Mouse (Mus musculus) kidney, embryonic 16.5 days (tissue): ENCODE results near the gene Serpine1. TPM values are rescaled to one million over a fixed set of nuclear protein-coding genes. Genes with fewer than 3 reads are reported as not detected.

Experiments used
- ATAC-seq: fragments of 200-750 bp; cut with Nextera tagmentation; 2 replicates; pipeline ENCODE4 v1.8.0; 2017; ENCODE audit warnings: moderate TSS enrichment; ENCODE audit not compliant: low FRiP score, low TSS enrichment
- H3K27ac ChIP-seq: fragments of 300-500 bp; sonication (generic); 2 replicates; pipeline ENCODE4 v1.5.1; 2014; ENCODE audit warnings: low read length
- H3K27me3 ChIP-seq: fragments of 300-500 bp; sonication (generic); 2 replicates; pipeline ENCODE4 v1.6.1; 2014; ENCODE audit warnings: low read length, control low read depth, mixed read lengths; ENCODE audit not compliant: insufficient read depth
- H3K36me3 ChIP-seq: fragments of 300-500 bp; sonication (generic); 2 replicates; pipeline ENCODE4 v1.6.1; 2014; ENCODE audit warnings: low read length, control low read depth, mixed read lengths; ENCODE audit not compliant: insufficient read depth
- H3K4me1 ChIP-seq: fragments of 300-500 bp; sonication (generic); 2 replicates; pipeline ENCODE4 v1.6.1; 2014; ENCODE audit warnings: low read length, control low read depth, mixed read lengths; ENCODE audit not compliant: insufficient read depth
- H3K4me2 ChIP-seq: fragments of 300-500 bp; sonication (generic); replicated peaks from 2 replicates; pipeline ENCODE4 v1.6.1; 2014; ENCODE audit warnings: low read depth, low read length
- H3K4me3 ChIP-seq: fragments of 300-500 bp; sonication (generic); 2 replicates; pipeline ENCODE4 v1.5.1; 2014; ENCODE audit warnings: mild to moderate bottlenecking, low read length
- H3K9ac ChIP-seq: fragments of 300-500 bp; sonication (generic); replicated peaks from 2 replicates; pipeline ENCODE4 v1.6.1; 2014; ENCODE audit warnings: low read length
- H3K9me3 ChIP-seq: fragments of 300-500 bp; sonication (generic); 2 replicates; pipeline ENCODE4 v1.6.1; 2016; ENCODE audit warnings: low read length, control low read depth
- WGBS: fragments of 180-500 bp; shearing (Covaris S2); extraction: QIAGEN DNeasy Blood & Tissue Kit; methylation state at CpG from one replicate; pipeline ENCODE4 v1.1.7; 2014; 5-methylcytosine and 5-hydroxymethylcytosine counted together
- polyA plus RNA-seq: library from polyadenylated mRNA; unstranded; fragments of >200 nt; fragmentation: Nextera tagmentation; extraction: Ambion mirVana; gene quantifications from 2 replicates; pipeline ENCODE4 v1.2.1, GENCODE M21; 2015

The Serpine1 gene
- polyA plus RNA-seq, 1 experiment from 2014 or later: 0.29 TPM

GRCm38 (mm10) chr5:137083051-137083450, 11.0 kb upstream of the Serpine1 start:
- H3K9me3 ChIP-seq: no peaks in the 10 kb centered on the region
- no peaks in the 10 kb centered on the region for H3K27me3 ChIP-seq
- peaks cover 10% of the 10 kb centered on the region for H3K4me1 ChIP-seq
- ATAC-seq: no peak
- no peak overlapping the region for H3K4me2 ChIP-seq
- WGBS: 87% methylated on average over 4 of the region's 4 CpGs
- H3K9ac ChIP-seq: no peak overlapping the region
- no peak overlapping the region for H3K27ac ChIP-seq
- H3K4me3 ChIP-seq: no peak overlapping the region
- no peaks in the 10 kb centered on the region for H3K36me3 ChIP-seq

DNA sequence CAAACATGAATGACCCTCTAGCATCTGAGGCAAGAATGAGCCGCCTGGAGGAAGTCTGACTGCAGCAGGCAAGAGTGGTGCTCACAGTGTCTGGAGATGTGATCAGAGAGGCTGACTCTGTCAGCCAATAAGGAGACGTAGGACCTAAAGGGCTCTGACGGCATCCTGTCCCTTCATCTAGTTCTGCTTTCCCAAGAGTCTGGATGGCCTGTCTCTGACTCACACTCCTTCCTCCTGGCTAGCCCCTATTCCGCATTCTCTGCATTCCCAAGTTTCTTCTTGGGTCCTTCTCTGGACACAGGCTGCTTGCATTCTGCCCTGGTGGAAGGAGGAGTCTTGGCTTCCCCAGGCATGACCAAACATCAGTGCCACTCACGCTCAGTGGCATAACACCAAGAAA, 7.8 kb upstream of the Serpine1 start:
- Histone ChIP-seq H3K9ac (no peak overlapping the region), H3K27me3 (no peaks in the 10 kb centered on the region), H3K4me1 (peaks cover 19% of the 10 kb centered on the region), H3K36me3 (no peaks in the 10 kb centered on the region), H3K27ac (peak overlapping the region; percentile 40), H3K9me3 (no peaks in the 10 kb centered on the region), H3K4me2 (no peak overlapping the region), H3K4me3 (no peak overlapping the region)
- peak; percentile 43 for ATAC-seq
- WGBS: 37% methylated on average over 5 of the region's 5 CpGs

DNA sequence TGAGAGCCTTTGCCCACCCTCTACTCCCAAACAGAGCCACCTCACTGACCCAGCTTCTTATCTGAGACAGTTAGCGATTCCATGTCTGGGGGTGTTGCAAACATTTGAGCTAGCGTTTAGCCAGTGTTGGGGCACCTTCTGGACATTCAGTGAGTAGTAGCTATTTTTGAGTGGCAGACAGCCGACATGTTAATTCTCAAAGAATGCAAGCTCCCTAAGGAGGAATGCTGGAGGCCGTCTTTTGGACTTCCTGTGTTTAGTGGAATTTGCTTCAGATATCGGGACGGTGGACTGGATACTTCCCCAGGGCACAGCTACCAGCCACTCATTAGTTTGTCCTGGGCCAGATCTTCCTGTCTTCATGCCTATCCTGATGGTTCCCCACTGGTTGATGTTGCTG, 6.5 kb upstream of the Serpine1 start:
- Histone ChIP-seq H3K4me1 (peaks cover 26% of the 10 kb centered on the region), H3K27ac (no peak overlapping the region; the same call in 1 of the 2 replicates), H3K4me3 (no peak overlapping the region), H3K27me3 (no peaks in the 10 kb centered on the region), H3K9me3 (no peaks in the 10 kb centered on the region), H3K36me3 (no peaks in the 10 kb centered on the region), H3K4me2 (no peak overlapping the region), H3K9ac (no peak overlapping the region)
- WGBS: 41% methylated on average over 6 of the region's 6 CpGs
- ATAC-seq: no peak

- H3K27ac ChIP-seq: no peak overlapping the region
- ATAC-seq: no peak
Measured at GRCm38 (mm10) chr5:137078041-137078440, 6.0 kb upstream of the Serpine1 start.

GRCm38 (mm10) chr5:137077187-137077586, 5.1 kb upstream of the Serpine1 start:
- H3K9ac ChIP-seq: no peak overlapping the region
- ATAC-seq: no peak
- no peak overlapping the region for H3K27ac ChIP-seq
- no peak overlapping the region for H3K4me2 ChIP-seq
- 83% methylated on average over 7 of the region's 7 CpGs for WGBS
- no peaks in the 10 kb centered on the region for H3K36me3 ChIP-seq
- no peak overlapping the region for H3K4me3 ChIP-seq
- no peaks in the 10 kb centered on the region for H3K9me3 ChIP-seq
- H3K4me1 ChIP-seq: peaks cover 35% of the 10 kb centered on the region
- H3K27me3 ChIP-seq: no peaks in the 10 kb centered on the region

More at GRCm38 (mm10) chr5:137078041-137078440, 6.0 kb upstream of the Serpine1 start:
- H3K36me3 ChIP-seq: no peaks in the 10 kb centered on the region
- no peaks in the 10 kb centered on the region for H3K27me3 ChIP-seq
- H3K9ac ChIP-seq: no peak overlapping the region
- H3K9me3 ChIP-seq: no peaks in the 10 kb centered on the region
- no peak overlapping the region for H3K4me2 ChIP-seq
- H3K4me1 ChIP-seq: peaks cover 26% of the 10 kb centered on the region
- no peak overlapping the region for H3K4me3 ChIP-seq
- 65% methylated on average over 14 of the region's 14 CpGs for WGBS

- Histone ChIP-seq H3K4me1 (peaks cover 40% of the 10 kb centered on the region), H3K4me3 (no peak overlapping the region)
Measured at GRCm38 (mm10) chr5:137076191-137076930, 4.3 kb upstream of the Serpine1 start.

DNA sequence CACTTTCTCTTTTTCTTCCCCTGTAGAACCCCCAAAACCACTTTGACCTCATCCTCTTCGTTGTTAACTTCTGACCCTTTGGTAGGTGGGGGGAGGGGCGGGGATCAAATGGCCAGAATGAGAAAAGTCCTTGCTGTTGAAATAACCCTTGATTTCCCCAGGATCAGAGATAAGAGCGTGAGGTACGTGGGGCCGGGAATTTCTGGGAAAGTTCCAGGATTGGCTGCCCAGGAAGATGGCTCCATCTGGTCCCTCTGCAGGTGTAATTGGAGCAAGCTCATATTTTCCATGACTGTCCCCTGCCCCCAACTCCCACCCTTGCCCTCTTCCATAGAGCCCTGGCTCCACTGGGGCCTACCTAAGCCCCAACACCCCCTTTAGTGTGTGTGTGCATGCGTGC, 3.7 kb upstream of the Serpine1 start:
- no peak for ATAC-seq
- H3K4me3 ChIP-seq: no peak overlapping the region
- no peak overlapping the region for H3K9ac ChIP-seq
- peak overlapping the region; percentile 73 for H3K27ac ChIP-seq
- H3K4me1 ChIP-seq: peaks cover 40% of the 10 kb centered on the region
- H3K36me3 ChIP-seq: no peaks in the 10 kb centered on the region
- H3K9me3 ChIP-seq: no peaks in the 10 kb centered on the region
- WGBS: 67% methylated on average over 6 of the region's 6 CpGs
- H3K27me3 ChIP-seq: no peaks in the 10 kb centered on the region
- H3K4me2 ChIP-seq: no peak overlapping the region

More at GRCm38 (mm10) chr5:137076191-137076930, 4.3 kb upstream of the Serpine1 start:
- Histone ChIP-seq H3K27ac (peak overlapping the region; percentile 73), H3K4me2 (no peak overlapping the region), H3K27me3 (no peaks in the 10 kb centered on the region), H3K36me3 (no peaks in the 10 kb centered on the region), H3K9me3 (no peaks in the 10 kb centered on the region), H3K9ac (no peak overlapping the region)
- 36% methylated on average over 12 of the region's 12 CpGs for WGBS
- ATAC-seq: 0 out of 2 replicates have a peak, but pooled peaks have one; percentile 21

DNA sequence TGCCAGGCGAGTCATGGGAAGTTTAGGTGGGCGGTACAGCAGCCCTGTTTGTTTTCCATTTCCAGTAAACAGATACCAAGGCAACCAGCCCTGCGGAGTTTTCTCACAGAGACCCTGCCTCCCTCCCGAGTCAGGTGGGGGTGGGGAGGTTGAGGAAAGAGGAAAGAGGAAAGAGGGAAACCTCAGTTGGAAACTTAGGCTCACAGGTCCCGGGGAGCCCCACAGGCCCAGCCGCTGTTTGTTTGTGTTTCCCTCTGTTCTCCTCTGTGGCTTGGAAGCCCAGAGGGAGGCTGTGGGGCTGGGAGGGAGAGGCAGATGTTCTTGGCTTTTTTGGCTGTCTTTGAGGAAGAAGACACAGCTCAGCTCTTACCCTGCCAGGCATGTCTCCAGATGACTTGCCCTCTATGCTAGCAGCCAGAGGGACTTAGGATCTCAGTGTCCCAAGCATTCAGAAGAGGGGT, 2.2 kb upstream of the Serpine1 start:
- no peaks in the 10 kb centered on the region for H3K36me3 ChIP-seq
- no peaks in the 10 kb centered on the region for H3K9me3 ChIP-seq
- no peak for ATAC-seq
- 38% methylated on average over 6 of the region's 6 CpGs for WGBS
- H3K4me1 ChIP-seq: peaks cover 40% of the 10 kb centered on the region
- H3K4me2 ChIP-seq: no peak overlapping the region
- H3K27ac ChIP-seq: no peak overlapping the region
- no peak overlapping the region for H3K4me3 ChIP-seq
- H3K27me3 ChIP-seq: no peaks in the 10 kb centered on the region
- H3K9ac ChIP-seq: no peak overlapping the region

- Histone ChIP-seq H3K4me3 (no peak overlapping the region), H3K27ac (no peak overlapping the region; the same call in 1 of the 2 replicates), H3K9me3 (no peaks in the 10 kb centered on the region), H3K27me3 (no peaks in the 10 kb centered on the region), H3K9ac (no peak overlapping the region), H3K4me1 (peaks cover 32% of the 10 kb centered on the region), H3K4me2 (no peak overlapping the region), H3K36me3 (no peaks in the 10 kb centered on the region)
- 94% methylated on average over 8 of the region's 8 CpGs for WGBS
- no peak for ATAC-seq
Measured at GRCm38 (mm10) chr5:137073141-137073540, 1.1 kb upstream of the Serpine1 start.

GRCm38 (mm10) chr5:137070881-137071605, 1.0 kb downstream of the Serpine1 start:
- 88% methylated on average over 19 of the region's 19 CpGs for WGBS
- H3K27ac ChIP-seq: no peak overlapping the region
- H3K36me3 ChIP-seq: no peaks in the 10 kb centered on the region
- H3K9ac ChIP-seq: no peak overlapping the region
- H3K4me2 ChIP-seq: no peak overlapping the region
- no peak overlapping the region for H3K4me3 ChIP-seq
- no peaks in the 10 kb centered on the region for H3K9me3 ChIP-seq
- H3K4me1 ChIP-seq: peaks cover 27% of the 10 kb centered on the region
- H3K27me3 ChIP-seq: no peaks in the 10 kb centered on the region
- no peak for ATAC-seq
